Mouse (Mus musculus) brown adipose tissue, adult 24 weeks (tissue): ENCODE results near the gene Sh3kbp1. TPM values are rescaled to one million over a fixed set of nuclear protein-coding genes. Genes with fewer than 3 reads are reported as not detected.

ENCODE experiments used
- H3K27ac ChIP-seq: fragments of 200-500 bp; replicated peaks from 2 replicates; pipeline ENCODE4 v1.5.1; 2012; ENCODE audit warnings: low read depth, mild to moderate bottlenecking, low read length
- H3K4me1 ChIP-seq: fragments of 200-500 bp; 2 replicates; pipeline ENCODE4 v1.6.1; 2012; ENCODE audit warnings: low read length, mixed read lengths; ENCODE audit not compliant: control insufficient read depth, insufficient read depth, insufficient read length
- H3K4me3 ChIP-seq: fragments of 200-500 bp; 2 replicates; pipeline ENCODE4 v1.5.1; 2012; ENCODE audit warnings: low read depth, mild to moderate bottlenecking, low read length, moderate library complexity; ENCODE audit not compliant: insufficient read depth
- polyA plus RNA-seq: library from polyadenylated mRNA; stranded (reverse); fragments of >200 nt; gene quantifications from 2 replicates; pipeline ENCODE4 v1.2.4, GENCODE M21; 2012; ENCODE audit not compliant: missing spikeins, insufficient read depth, insufficient read length

Gene Sh3kbp1
- polyA plus RNA-seq, 1 experiment = 90.3 TPM

DNA sequence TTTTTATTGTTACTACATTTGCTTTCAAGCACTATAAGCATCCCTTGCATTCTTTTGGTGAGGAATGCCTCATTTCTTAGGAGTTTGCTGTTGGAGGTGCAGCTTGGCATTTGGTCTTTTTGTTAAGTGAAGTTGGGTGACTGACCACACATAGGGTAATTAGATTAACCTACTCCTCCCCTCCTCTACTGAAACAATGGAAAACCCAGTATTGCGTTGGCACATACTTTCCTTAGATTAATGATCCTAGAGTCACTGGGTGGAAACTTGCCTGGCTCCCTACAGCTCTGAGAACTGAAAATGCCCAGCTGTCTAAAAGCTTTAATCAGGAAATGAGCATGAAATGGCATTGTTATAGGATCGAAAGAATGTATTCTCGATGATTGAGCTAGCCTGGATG, 117.5 kb downstream of the Sh3kbp1 start:
- Histone ChIP-seq H3K27ac (no peak overlapping the region), H3K4me1 (no peaks in the 10 kb centered on the region; the same call in 1 of the 2 replicates), H3K4me3 (no peak overlapping the region)

DNA sequence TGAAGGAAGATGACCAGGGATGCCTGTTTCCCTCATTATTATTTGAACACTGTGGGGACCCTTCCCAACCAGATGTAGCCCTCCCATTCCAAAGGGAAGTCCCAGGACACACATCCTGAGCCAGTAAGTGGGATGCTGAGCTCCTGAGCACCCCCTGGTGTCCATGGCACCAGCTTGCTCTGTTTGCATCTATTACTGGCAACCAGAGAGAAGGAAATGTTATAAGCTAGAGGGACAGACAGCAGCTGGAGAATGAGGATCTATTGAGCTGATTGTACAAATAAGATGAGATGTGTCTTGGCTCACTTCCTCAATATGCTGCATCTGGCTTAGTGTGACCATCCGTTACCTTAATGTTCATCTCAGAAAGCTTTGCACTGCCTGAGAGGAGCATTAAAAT, 124.8 kb downstream of the Sh3kbp1 start:
- Histone ChIP-seq H3K4me1 (no peaks in the 10 kb centered on the region), H3K27ac (no peak overlapping the region), H3K4me3 (no peak overlapping the region)

DNA sequence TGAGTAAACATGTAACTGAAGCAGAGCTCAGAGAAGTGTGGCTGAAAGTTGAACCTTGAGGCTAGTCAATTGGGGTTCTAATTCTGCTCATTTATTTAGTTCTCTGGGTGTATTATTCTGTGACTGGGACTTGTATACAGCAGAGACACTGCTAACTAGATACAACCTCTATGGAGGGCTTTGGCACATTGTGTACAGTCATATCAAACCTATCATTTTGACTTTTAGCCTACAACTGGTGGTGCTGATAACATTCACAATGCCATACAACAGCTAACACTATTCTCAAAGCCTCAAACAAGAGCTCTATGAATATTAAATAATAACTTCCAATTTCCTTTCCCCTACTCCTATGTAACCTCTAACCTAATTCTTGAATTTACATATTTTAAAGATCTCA, 129.2 kb downstream of the Sh3kbp1 start:
- Histone ChIP-seq H3K4me3 (no peak overlapping the region), H3K27ac (no peak overlapping the region), H3K4me1 (no peaks in the 10 kb centered on the region)

DNA sequence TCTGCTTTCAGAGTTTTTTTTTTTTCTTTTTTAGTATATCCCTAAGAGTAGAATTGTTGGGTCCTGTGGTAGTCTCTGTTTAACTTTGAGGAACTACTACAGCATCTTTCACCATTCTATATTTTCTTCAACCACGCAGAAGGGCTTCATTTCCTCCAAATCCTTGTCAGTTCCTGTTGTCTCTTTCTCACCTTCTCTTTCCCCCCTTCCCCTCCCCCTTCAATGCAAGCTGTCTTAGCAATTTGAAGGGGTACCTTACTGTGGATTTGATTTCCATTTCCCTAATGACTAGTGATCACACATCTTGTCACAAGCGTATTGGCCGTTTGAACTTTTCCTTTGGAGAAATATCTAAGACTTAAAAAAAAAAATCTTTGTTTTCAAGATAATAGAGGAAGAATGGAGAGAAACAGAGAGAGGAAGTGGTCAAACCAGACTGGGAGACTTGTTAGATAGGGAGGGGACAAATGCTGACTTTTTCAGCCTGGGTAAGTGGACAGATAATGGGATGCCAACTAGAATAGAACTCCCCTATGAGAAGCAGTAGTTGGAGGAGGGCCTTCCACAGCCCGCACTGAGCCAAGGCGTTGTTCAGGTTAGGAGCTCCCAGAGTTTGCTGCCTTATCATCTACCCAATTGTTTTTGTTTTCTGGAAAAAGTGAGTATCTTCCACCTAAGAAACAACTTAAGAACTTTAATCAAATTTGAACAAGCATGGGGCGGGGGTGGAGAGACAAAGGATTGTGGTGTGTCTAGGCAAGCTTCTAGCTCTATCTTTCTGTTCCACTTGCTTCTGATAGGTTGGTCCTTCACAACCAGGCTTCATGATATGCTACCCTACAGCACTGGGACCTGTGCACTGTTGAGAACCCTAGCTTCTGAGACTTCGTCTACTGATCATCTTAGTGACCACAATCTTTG, 130.1 kb downstream of the Sh3kbp1 start:
- Histone ChIP-seq H3K4me1 (no peaks in the 10 kb centered on the region), H3K4me3 (no peak overlapping the region)

DNA sequence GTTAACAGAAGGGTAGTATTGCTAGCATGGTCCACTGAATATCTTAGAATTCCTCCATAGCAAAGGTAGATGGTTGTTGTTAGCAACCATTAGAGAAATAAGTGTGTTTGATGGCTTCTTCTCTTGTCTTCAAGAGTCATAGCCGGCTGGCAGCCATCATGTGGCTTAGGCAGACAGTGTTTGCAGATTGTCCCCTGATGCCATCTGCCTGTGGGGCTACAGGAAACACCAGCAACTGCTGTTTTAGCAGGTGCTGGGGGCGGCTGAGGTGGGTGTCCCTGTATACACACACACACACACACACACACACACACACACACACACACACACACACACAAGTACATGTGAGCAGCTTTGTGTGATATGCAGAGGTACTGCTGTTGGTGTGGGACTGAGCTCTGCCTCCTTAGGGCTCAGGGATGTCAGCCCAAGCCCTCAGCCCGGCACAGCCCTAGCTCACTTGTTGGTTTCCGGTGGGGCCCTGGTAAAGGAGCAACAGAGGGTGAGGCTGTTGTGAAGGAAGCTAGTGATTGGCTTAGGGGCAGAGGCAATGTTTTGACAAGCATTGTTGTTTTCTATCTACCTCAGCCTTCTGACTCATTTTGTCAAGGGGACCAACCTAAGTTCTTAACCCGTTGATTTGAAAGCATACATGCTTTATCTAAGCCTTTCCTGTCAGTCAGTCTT, 130.9 kb downstream of the Sh3kbp1 start:
- H3K4me3 ChIP-seq = no peak overlapping the region
- H3K27ac ChIP-seq = no peak overlapping the region
- no peaks in the 10 kb centered on the region for H3K4me1 ChIP-seq

More for the DNA sequence above, 130.1 kb downstream of the Sh3kbp1 start:
- no peak overlapping the region; the same call in 1 of the 2 replicates for H3K27ac ChIP-seq

DNA sequence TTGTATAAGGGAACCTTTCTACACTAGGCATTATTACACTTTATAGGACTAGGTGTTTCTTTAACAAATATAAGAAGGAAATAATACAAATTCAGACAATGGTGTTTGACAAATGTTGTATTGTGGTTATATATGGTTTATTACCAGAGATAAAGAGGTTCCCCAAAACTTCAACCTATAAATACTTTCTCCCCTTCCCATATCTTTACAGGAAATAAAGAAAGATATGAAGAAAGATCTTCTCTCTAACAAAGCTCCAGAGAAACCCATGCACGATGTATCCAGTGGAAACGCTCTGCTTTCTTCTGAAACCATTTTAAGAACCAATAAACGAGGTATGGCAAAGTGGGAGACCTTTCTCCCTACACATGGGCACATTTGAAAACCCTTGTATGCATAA, 136.7 kb downstream of the Sh3kbp1 start:
- no peak overlapping the region for H3K4me3 ChIP-seq
- H3K4me1 ChIP-seq = no peaks in the 10 kb centered on the region
- H3K27ac ChIP-seq = no peak overlapping the region

DNA sequence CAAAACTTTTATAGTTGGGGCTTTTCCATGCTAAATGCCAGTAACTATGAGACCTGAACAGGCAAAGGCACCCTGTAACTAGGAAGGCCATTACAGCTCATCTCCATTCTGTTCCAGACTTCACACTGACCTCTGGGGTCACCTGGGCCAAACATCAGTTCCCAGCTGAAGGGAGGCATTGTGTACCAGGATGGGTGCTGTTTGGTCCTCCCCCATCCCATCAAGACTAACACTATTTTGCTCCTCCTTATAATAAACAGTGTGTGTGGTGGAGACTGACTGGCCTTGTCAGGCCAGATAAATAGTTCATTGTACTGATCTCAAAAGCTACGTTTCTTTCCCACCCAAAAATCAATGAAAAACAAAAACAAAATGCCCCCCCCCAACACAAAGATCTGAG, 138.8 kb downstream of the Sh3kbp1 start:
- H3K4me1 ChIP-seq = no peaks in the 10 kb centered on the region
- H3K27ac ChIP-seq = no peak overlapping the region
- no peak overlapping the region for H3K4me3 ChIP-seq

DNA sequence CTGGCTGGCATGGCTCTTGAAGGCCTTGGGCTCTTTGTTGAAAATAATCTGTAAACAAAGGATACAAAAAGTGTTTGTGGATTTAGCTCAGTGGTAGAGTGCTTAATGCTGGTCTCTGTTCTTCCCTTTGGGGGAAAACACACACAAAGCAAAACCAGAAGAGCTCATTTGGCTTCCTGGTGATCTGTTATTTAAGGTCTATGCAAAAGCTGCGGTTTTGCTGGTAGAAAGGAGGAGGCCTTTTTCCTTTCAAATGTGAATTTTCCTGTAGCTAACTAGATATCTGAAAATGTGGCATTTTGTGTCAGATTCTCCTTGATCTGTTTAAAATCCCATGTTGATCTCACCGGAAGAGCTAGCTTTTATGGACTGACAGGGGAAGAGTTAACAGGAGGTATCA, 141.9 kb downstream of the Sh3kbp1 start:
- Histone ChIP-seq H3K4me1 (no peaks in the 10 kb centered on the region), H3K4me3 (no peak overlapping the region), H3K27ac (no peak overlapping the region)

DNA sequence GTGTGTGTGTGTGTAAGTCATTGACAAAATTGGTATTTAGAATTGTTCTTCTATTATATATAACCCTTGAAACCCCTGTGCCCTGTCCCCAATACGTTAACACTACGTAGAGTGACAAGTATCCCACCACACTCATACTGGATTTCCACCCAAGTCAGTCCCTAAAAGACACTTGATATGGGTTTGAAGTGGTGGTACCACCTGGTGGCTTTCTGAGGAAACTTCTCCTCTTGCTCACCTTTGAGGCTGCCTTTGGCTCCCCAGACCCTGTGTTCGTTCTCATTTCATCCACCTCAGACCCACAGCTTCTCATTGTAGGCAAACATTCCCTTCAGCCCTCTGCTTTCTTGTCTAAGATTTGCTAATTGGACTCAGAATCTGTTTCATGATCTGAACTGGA, 142.7 kb downstream of the Sh3kbp1 start:
- H3K27ac ChIP-seq = no peak overlapping the region; the same call in 1 of the 2 replicates
- H3K4me3 ChIP-seq = no peak overlapping the region
- H3K4me1 ChIP-seq = no peaks in the 10 kb centered on the region

DNA sequence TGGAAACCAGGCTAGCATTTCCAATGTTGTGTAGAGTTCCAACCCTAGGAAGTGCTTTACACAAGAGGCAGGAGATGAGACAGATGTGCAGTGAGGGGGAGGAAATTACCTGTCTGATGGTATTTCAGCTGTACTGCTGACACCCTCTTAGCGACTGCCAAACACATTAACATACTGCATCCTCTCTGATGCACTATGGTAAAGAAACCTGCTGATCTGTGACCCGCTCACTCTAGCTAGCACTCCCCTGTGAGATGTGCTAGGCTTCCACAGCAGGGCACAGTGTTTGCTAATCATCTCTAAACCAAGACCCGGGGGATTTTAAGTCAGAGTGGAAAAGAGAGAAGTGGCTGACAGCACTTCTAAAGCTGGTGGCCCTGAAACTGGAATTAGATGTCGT, 145.1 kb downstream of the Sh3kbp1 start:
- H3K4me1 ChIP-seq = no peaks in the 10 kb centered on the region
- H3K27ac ChIP-seq = no peak overlapping the region
- no peak overlapping the region for H3K4me3 ChIP-seq

DNA sequence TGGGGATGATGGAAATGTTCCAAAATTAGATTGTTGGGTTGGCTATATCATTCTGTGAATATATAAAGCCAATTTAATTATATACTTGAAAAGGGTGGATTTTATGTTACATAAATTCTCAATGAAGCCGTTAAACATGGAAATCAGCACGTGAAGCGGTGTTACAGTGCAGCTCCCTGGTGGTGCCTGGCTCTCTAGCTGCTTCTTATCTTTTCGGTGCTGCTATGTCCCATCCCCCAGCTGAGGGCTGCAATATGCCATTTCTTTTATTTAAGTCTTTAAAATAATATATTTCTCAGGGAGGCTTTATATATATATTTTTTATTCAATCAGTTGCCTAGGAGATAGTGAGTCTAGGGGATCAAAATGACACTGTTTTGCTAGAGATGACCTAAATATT, 148.0 kb downstream of the Sh3kbp1 start:
- no peak overlapping the region for H3K27ac ChIP-seq
- no peak overlapping the region for H3K4me3 ChIP-seq
- H3K4me1 ChIP-seq = no peaks in the 10 kb centered on the region

DNA sequence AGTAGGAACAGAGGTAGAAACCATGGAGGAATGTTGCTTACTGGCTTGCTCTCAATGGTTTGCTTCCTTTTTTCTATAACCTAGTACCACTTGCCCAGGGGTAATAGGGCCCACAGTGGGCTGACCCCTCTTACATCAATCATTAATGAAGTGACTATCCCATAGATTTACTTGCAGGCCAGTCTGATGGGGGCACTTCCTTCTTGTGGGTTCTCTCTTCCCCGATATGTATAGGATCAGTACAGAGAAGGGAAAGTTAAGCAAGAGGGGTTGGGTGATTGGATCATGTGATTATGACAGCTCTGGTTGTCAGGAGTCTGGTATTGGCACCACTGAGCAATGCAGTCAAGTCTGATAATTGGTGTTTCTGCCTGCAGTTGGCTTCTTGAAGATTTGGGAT, 151.7 kb downstream of the Sh3kbp1 start:
- no peak overlapping the region for H3K4me3 ChIP-seq
- H3K27ac ChIP-seq = no peak overlapping the region; the same call in 1 of the 2 replicates
- H3K4me1 ChIP-seq = no peaks in the 10 kb centered on the region

DNA sequence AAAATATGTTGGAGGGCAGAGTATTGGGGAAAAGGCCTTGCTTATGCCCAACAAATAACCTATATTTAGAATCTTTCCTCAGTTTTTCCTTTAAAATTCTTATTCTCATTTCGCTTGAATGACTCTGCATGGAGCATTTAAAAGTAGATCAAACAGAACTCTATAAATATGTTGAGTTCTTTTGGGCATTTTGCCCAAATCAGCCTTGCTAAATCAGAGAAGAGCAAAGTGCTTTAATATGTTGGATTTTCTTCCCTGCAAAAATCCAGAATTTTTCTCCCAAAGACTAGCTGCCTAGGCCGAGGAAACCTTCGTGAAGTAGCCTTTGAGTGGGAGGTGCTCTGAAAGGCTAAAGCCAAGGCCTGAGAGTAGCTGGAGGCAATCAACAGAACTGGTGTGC, 163.4 kb downstream of the Sh3kbp1 start:
- Histone ChIP-seq H3K4me3 (no peak overlapping the region), H3K27ac (no peak overlapping the region), H3K4me1 (no peaks in the 10 kb centered on the region)

DNA sequence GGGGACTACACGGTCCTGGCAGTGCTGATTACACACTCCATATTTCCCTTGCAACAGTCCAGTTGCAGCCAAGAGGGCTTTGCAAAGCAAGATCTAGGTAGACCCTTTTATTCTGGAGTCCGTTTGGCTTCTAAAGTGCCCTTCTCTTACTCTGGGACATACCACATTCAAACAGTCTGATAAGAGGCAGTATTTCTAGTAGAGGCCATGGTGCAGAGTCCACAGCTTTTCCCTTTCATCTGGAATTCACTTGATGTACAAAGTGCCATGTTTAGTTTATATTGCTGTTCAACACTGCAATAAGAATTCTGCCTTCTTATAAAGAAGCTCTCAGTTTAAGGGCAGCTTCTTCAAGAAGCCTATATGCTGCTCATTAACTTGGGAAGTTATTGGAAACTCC, 168.5 kb downstream of the Sh3kbp1 start:
- H3K27ac ChIP-seq = no peak overlapping the region
- H3K4me3 ChIP-seq = no peak overlapping the region
- no peaks in the 10 kb centered on the region for H3K4me1 ChIP-seq

DNA sequence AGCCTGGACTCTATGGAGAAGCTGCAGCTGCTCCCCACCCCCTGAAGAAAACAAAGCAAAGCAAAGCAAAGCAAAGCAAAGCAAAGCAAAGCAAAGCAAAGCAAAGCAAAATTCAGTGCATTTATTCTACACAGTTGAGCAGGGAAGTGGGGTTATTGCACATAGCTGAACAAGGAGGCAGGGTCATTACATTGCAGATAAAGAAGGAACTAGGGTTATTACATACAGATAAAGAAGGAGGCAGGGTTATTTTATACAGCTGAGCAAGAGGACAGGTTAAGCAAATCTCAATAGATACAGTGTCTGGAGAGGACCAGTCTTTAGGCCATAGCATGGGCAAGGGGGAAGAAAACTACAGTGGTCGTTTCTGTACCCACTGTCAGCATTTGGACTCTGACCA, 177.3 kb downstream of the Sh3kbp1 start:
- H3K4me1 ChIP-seq = peaks cover 3% of the 10 kb centered on the region; the same call in 1 of the 2 replicates
- no peak overlapping the region for H3K27ac ChIP-seq
- H3K4me3 ChIP-seq = no peak overlapping the region

DNA sequence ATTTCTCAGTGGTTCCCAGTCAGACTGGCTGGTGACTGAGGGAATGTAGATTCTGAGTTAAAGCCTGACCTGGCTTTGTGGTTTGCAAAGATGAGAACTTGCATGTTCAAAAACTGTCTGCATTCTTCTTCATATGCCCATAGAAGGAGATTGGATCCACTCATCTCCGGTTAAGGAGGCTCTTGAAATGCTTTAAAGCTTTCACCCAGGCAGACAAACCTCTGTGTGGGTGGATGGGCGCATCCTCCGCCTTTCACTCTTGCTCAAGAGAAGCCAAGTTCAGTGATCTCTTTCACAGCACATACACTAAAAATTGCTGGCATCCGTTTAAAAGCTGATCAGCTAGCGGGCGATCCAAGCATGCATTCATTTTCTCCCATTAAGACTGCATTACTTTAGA, 182.4 kb downstream of the Sh3kbp1 start:
- H3K27ac ChIP-seq = no peak overlapping the region
- H3K4me3 ChIP-seq = no peak overlapping the region
- H3K4me1 ChIP-seq = no peaks in the 10 kb centered on the region
